Mouse (Mus musculus) C2C12 (cell line): ENCODE data around the gene Aldh1l2. TPM values are rescaled to one million over a fixed set of nuclear protein-coding genes. Genes with fewer than 3 reads are reported as not detected.
"Not testable (repeated sequence)": the region's sequence is repeated elsewhere in the genome, so short reads cannot be mapped to it uniquely, and the experiment has no call there.

Source experiments
- H3K27me3 ChIP-seq: one replicate; pipeline ENCODE4 v1.6.1; 2011; ENCODE audit not compliant: control insufficient read depth, insufficient read depth, insufficient read length
- H3K36me3 ChIP-seq: one replicate; pipeline ENCODE4 v1.6.1; 2011; ENCODE audit not compliant: control insufficient read depth, insufficient read depth
- H3K4me3 ChIP-seq: one replicate; pipeline ENCODE4 v1.5.1; 2011; ENCODE audit warnings: mild to moderate bottlenecking, control low read depth; ENCODE audit not compliant: poor library complexity, insufficient read depth, severe bottlenecking
- H3K79me2 ChIP-seq: one replicate; pipeline ENCODE4 v1.6.1; 2011; ENCODE audit not compliant: control insufficient read depth, insufficient read depth
- H3K79me3 ChIP-seq: one replicate; pipeline ENCODE4 v1.6.1; 2011; ENCODE audit warnings: low read depth, control low read depth
- H3ac ChIP-seq: one replicate; pipeline ENCODE3; 2011; ENCODE audit warnings: low read depth; ENCODE audit not compliant: control insufficient read depth, insufficient read length
- CEBPB ChIP-seq: IDR thresholded peaks from one replicate; pipeline ENCODE4 v1.6.1; 2011; ENCODE audit warnings: low read depth, mild to moderate bottlenecking, control low read depth, moderate library complexity
- CTCF ChIP-seq: IDR thresholded peaks from one replicate; pipeline ENCODE4 v1.5.1; 2011; ENCODE audit not compliant: control insufficient read depth, insufficient read depth, insufficient read length
- FOSL1 ChIP-seq: IDR thresholded peaks from one replicate; pipeline ENCODE4 v1.8.0; 2011; ENCODE audit warnings: mild to moderate bottlenecking, low read length; ENCODE audit not compliant: poor library complexity, insufficient read depth, severe bottlenecking
- MAX ChIP-seq: IDR thresholded peaks from one replicate; pipeline ENCODE4 v1.6.1; 2011; ENCODE audit warnings: mild to moderate bottlenecking, control low read depth
- MYOD1 ChIP-seq: IDR thresholded peaks from one replicate; pipeline ENCODE4 v1.6.1; 2011; ENCODE audit warnings: low read depth; ENCODE audit not compliant: control insufficient read depth, insufficient read length
- MYOG ChIP-seq: IDR thresholded peaks from one replicate; pipeline ENCODE4 v1.6.1; 2011; ENCODE audit not compliant: control insufficient read depth, insufficient read length; ENCODE audit errors: extremely low read depth
- USF1 ChIP-seq: IDR thresholded peaks from one replicate; pipeline ENCODE4 v1.6.1; 2011; ENCODE audit warnings: low read depth, mild to moderate bottlenecking, control low read depth, moderate library complexity
- polyA plus RNA-seq: library from polyadenylated mRNA; unstranded; fragments of >200 nt; fragmentation: generic; extraction: Trizol; gene quantifications from one replicate; pipeline ENCODE4 v1.2.1, GENCODE M21; 2012; ENCODE audit warnings: missing spikeins

Gene Aldh1l2
- polyA plus RNA-seq, 1 experiment = 17.5 TPM

DNA sequence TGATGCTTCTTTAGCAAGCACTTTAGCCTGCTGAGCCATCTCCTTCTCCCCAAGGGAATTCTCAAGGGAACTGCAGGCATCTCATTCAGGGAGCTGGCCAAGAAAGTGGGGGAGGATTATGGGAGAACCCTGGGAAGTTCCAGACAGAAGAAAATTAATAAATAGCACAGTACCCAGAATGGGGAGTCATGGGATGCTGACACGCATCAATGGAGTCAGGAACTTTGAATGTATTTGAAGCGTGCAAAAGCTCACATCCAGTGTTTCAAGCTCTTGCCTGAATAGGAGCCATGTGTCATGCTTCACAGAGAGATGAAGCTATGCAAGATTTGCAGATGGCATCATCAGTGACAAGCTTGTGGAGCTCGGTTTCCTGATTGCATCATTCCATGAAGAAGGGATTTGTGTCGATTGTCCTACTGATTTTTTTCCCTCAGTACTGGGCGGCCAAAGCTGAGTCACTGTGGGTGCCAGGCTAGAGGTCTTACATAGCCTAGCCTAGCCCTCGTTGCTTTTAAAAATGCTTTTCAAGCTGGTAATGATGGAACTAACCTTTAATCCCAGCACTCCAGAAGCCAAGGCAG is 3.5 kb downstream of the Aldh1l2 start:
- Histone ChIP-seq H3K79me2 (no peaks in the 10 kb centered on the region), H3K79me3 (no peaks in the 10 kb centered on the region), H3K4me3 (no peak overlapping the region), H3K36me3 (no peaks in the 10 kb centered on the region), H3ac (no peak overlapping the region), H3K27me3 (no peaks in the 10 kb centered on the region)
- TF ChIP-seq MAX = no peak
- TF ChIP-seq CEBPB = peak; percentile 61

- not testable (repeated sequence) for H3K79me2 ChIP-seq, H3ac ChIP-seq, H3K27me3 ChIP-seq, H3K4me3 ChIP-seq, H3K79me3 ChIP-seq, H3K36me3 ChIP-seq
Observed at GRCm38 (mm10) chr10:83524238-83524637, 9.7 kb downstream of the Aldh1l2 start.

- Histone ChIP-seq H3ac (no peak overlapping the region), H3K36me3 (peaks cover 6% of the 10 kb centered on the region), H3K79me3 (no peaks in the 10 kb centered on the region), H3K27me3 (no peaks in the 10 kb centered on the region), H3K79me2 (no peaks in the 10 kb centered on the region), H3K4me3 (no peak overlapping the region)
- TF ChIP-seq FOSL1 = no peak
- no peak for TF ChIP-seq CEBPB
- no peak for TF ChIP-seq CTCF
- no peak for TF ChIP-seq USF1
Observed at GRCm38 (mm10) chr10:83520990-83521389, 12.9 kb downstream of the Aldh1l2 start.

- Histone ChIP-seq H3K27me3 (no peaks in the 10 kb centered on the region), H3K79me2 (no peaks in the 10 kb centered on the region), H3K79me3 (no peaks in the 10 kb centered on the region), H3K36me3 (no peaks in the 10 kb centered on the region), H3ac (no peak overlapping the region), H3K4me3 (no peak overlapping the region)
- TF ChIP-seq CTCF = no peak
- no peak for TF ChIP-seq MYOD1
- no peak for TF ChIP-seq CEBPB
- no peak for TF ChIP-seq MYOG
- TF ChIP-seq FOSL1 = no peak
- TF ChIP-seq MAX = no peak
- no peak for TF ChIP-seq USF1
Observed at GRCm38 (mm10) chr10:83513736-83514135, 20.2 kb downstream of the Aldh1l2 start.

DNA sequence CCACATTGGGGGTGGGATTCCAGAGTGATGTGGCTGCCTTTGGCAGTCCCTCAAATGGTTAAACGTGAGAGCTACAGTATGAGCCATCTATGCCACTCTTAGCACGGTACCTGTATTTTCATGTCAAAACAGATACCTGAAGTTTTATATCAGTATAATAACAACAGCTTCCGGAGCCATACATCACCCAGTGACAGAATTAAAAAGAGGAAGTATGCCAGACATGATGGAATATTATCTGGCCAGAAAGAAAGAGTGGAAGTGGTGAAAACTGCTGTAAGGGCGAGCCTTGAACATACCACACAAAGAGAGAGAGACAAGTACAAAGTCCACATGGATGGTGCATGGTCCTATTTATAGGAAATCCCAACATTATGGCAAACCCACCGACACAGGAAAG is 22.6 kb downstream of the Aldh1l2 start:
- no peaks in the 10 kb centered on the region for H3K79me3 ChIP-seq
- TF ChIP-seq MAX = no peak
- no peak for TF ChIP-seq MYOG
- TF ChIP-seq CEBPB = no peak
- no peak for TF ChIP-seq USF1
- no peak for TF ChIP-seq CTCF
- TF ChIP-seq FOSL1 = no peak
- TF ChIP-seq MYOD1 = no peak

DNA sequence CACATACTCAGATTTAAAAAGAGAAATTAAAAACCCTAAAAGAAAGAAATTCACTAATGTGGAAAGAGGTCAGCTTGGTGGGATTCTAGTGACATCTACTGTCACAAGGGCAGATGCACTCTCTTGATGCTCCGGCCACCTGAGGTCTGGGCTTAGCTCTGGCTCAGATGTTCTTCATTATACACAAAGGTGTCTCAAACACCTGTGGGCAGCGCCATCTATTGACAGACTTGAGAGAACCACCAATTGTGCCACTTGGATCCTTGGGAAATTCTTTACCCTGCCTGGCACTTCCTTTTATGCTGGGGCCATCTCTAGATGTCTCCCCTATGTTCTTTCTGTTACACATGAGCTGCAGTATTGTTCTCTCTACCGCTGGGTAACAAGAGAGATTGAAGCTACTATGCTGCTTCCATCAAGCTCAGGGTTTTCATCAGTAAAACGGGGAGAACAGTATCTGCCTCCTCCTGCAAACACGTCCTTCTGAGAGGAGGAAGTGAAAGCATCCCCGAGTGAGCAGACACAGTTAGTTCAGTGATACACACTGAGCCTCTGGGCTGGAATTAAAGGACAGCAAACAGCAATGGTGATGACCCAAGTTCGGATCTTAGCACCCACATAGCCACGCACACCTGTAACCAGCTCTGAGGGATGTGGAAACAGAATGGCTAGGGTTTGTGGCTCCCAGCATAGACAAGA is 24.8 kb downstream of the Aldh1l2 start:
- Histone ChIP-seq H3K36me3 (peaks cover 3% of the 10 kb centered on the region), H3K27me3 (no peaks in the 10 kb centered on the region), H3K4me3 (no peak overlapping the region), H3K79me2 (no peaks in the 10 kb centered on the region), H3ac (no peak overlapping the region), H3K79me3 (no peaks in the 10 kb centered on the region)
- TF ChIP-seq CEBPB (no peak), MAX (no peak), USF1 (no peak), CTCF (no peak), MYOG (no peak), FOSL1 (no peak), MYOD1 (no peak)

More for the DNA sequence above, 22.6 kb downstream of the Aldh1l2 start:
- Histone ChIP-seq H3K27me3 (no peaks in the 10 kb centered on the region), H3K4me3 (no peak overlapping the region), H3K36me3 (peaks cover 3% of the 10 kb centered on the region), H3ac (no peak overlapping the region), H3K79me2 (no peaks in the 10 kb centered on the region)

DNA sequence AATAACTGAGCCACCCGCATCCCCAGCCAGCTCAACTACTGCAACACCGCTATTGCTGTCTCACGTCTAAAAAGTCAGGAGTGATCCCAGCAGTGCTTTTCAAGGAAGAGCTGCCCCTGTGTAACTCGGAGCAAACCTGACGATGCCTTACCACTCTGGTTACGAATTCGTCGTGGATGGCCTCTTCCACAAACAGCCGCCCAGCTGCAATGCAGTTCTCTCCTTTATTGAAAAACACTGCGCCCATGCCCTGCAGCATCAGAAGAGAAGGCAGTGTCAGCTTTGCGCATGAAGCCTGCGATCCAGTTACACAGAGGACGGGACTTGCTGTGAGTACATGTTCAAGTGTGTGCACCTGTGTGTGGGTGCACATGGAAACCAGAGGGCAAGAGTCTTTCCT is 36.6 kb downstream of the Aldh1l2 start:
- H3K27me3 ChIP-seq = no peaks in the 10 kb centered on the region
- peaks cover 8% of the 10 kb centered on the region for H3K36me3 ChIP-seq
- H3K79me3 ChIP-seq = no peaks in the 10 kb centered on the region
- no peak overlapping the region for H3ac ChIP-seq
- no peak overlapping the region for H3K4me3 ChIP-seq
- TF ChIP-seq FOSL1 = no peak
- no peak for TF ChIP-seq MYOG
- TF ChIP-seq MAX = no peak
- no peak for TF ChIP-seq MYOD1
- TF ChIP-seq CEBPB = no peak
- TF ChIP-seq CTCF = no peak
- no peak for TF ChIP-seq USF1
- H3K79me2 ChIP-seq = no peaks in the 10 kb centered on the region
